Mouse (Mus musculus): ENCODE data around the gene Gzme. TPM values are rescaled to one million over a fixed set of nuclear protein-coding genes. Genes with fewer than 3 reads are reported as not detected.

Gzme gene
- polyA plus RNA-seq, 1 experiment = not detected

Other genes starting within 250 kb of the Gzme start
- 0.47 and 0.84 TPM in 2 replicates for gene Cbln3, start 236.2 kb downstream of the Gzme start, polyA plus RNA-seq (2012; rRNA removed)
- gene Khnyn, start 235.7 kb downstream of the Gzme start, polyA plus RNA-seq (2012; rRNA removed) = 21.0 and 31.9 TPM in 2 replicates
- 56.0 and 60.7 TPM in 2 replicates for gene Sdr39u1, start 220.3 kb downstream of the Gzme start, polyA plus RNA-seq (2012; rRNA removed)
- 0.20 and 0.21 TPM in 2 replicates for gene Cma1, start 175.9 kb downstream of the Gzme start, polyA plus RNA-seq (2012; rRNA removed)
- 3.0 TPM in 1 of 2 replicates, not detected in the other for gene Cma2, start 169.6 kb downstream of the Gzme start, polyA plus RNA-seq (2012; rRNA removed)
- gene Mcpt1, start 102.7 kb downstream of the Gzme start, polyA plus RNA-seq (2012; rRNA removed) = 6.1 and 74.1 TPM in 2 replicates
- 0.06 and 0.21 TPM in 2 replicates for gene Mcpt9, start 90.1 kb downstream of the Gzme start, polyA plus RNA-seq (2012; rRNA removed)
- gene Mcpt2, start 78.6 kb downstream of the Gzme start, polyA plus RNA-seq (2012; rRNA removed) = 1.2 and 14.5 TPM in 2 replicates
- 0.10 and 0.30 TPM in 2 replicates for gene Mcpt4, start 58.3 kb downstream of the Gzme start, polyA plus RNA-seq (2012; rRNA removed)
- gene Mcpt8, start 35.4 kb downstream of the Gzme start, polyA plus RNA-seq (2012; rRNA removed) = not detected in 2 replicates
- not detected in 2 replicates for gene Ctsg, start 18.1 kb downstream of the Gzme start, polyA plus RNA-seq (2012; rRNA removed)
- gene Gzmd, start 12.0 kb upstream of the Gzme start, polyA plus RNA-seq (2012; rRNA removed) = not detected in 2 replicates
- not detected in 2 replicates for gene Gzmg, start 39.0 kb upstream of the Gzme start, polyA plus RNA-seq (2012; rRNA removed)
- not detected in 2 replicates for gene Gzmn, start 54.0 kb upstream of the Gzme start, polyA plus RNA-seq (2012; rRNA removed)
- not detected in 2 replicates for gene Gzmf, start 90.8 kb upstream of the Gzme start, polyA plus RNA-seq (2012; rRNA removed)
- gene Gzmc, start 114.0 kb upstream of the Gzme start, polyA plus RNA-seq (2012; rRNA removed) = 0.22 TPM in 1 of 2 replicates, not detected in the other
- 21.5 and 33.5 TPM in 2 replicates for gene Gzmb, start 141.6 kb upstream of the Gzme start, polyA plus RNA-seq (2012; rRNA removed)
- gene Atp12a, start 244.4 kb upstream of the Gzme start, polyA plus RNA-seq (2012; rRNA removed) = 0.01 TPM in 1 of 2 replicates, not detected in the other